Mouse (Mus musculus) forelimb bud, embryonic 11.5 days (tissue): ENCODE data around the gene Paqr7.

Experiments used
- DNase-seq: peaks from one replicate; pipeline ENCODE4 v3.0.0-alpha.2; 2012; ENCODE audit warnings: low read depth, low spot score

Gene Paqr7

GRCm38 (mm10) chr4:134496595-134497210, at the start of gene Paqr7:
TSS of gene Paqr7 (plus strand) at chr4:134496697.
- peak; percentile 32 for DNase-seq

GRCm38 (mm10) chr4:134447966-134448365, 48.5 kb upstream of the Paqr7 start:
- DNase-seq = no peak

DNA sequence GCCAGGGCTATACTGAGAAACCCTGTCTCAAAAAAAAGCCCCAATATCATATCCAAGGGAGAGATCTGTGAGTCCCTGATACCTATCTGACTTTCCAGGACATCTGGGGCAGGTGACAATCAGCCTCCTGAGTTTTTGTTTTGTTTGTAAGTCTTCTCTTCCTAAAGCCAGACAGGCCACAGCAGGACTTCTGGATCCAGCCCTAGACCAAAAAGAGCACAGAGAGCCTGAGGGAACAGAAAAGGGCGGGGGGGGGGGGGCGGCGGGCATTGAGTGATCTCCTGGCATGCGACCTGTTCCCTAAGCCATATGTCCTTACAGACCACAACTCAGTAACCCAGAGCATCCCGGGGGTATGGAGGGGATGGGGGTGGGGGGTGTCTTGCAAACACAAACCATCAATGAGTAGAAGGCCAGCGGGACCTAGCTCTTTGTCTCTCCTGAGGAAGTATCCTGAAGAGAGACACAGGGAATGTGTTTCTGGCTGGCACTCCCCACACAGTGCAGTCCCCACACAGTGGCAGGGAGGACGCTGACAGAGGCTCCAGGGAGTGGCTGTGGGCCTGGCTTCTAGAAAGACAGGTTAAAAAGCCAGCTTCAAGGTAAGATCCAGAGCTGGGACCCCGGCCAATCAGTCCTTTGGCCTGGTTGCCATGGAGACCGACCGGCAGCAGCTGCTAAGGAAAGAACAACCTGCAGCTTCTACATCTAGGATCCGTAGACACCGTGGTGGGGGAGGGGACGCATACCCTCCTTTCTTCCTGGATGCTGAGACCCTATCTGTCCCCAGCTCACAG, 46.7 kb upstream of the Paqr7 start:
- DNase-seq = peak; percentile 46

DNA sequence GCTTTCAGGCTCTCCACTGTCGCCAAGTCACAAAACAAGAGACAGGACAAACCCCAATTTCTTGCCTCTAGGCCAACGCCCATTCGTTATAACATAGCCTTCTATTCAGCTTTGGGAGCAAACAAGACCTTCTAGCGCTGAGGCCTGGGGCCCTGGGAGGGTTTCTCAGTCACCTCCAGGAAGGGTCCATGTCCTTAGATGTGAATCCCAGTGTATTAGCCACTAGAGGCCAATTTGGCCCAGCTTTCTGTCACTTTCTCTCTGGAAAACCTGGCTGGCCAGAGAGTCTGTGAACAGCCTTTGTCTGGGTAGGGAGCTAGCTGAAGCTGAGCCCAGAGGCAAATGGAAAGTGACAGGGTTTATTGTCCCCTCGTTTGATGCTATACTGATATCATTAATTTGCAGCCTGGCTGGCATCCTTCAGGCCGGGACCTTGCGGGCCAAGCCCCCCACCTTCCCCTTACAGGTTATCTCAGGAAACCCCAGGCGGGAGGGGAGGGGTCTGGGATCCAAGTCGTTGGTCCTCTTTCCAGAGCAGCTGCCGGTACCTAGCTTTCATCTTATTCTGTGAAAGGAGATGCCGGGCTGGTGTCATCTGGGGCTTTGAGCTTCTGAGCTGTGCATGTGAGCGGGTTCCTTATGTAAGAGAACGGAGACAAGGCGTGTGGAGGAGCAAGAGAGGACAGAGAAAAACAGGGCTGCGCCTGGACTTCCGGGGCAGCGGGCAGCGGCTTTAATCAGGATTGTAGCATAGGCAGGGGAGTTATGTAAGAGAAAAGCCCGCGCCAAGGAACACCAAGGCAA, 45.9 kb upstream of the Paqr7 start:
- DNase-seq = no peak

GRCm38 (mm10) chr4:134451484-134451883, 45.0 kb upstream of the Paqr7 start:
- no peak for DNase-seq

- DNase-seq = no peak
Measured at GRCm38 (mm10) chr4:134453619-134454400, 42.7 kb upstream of the Paqr7 start.

DNA sequence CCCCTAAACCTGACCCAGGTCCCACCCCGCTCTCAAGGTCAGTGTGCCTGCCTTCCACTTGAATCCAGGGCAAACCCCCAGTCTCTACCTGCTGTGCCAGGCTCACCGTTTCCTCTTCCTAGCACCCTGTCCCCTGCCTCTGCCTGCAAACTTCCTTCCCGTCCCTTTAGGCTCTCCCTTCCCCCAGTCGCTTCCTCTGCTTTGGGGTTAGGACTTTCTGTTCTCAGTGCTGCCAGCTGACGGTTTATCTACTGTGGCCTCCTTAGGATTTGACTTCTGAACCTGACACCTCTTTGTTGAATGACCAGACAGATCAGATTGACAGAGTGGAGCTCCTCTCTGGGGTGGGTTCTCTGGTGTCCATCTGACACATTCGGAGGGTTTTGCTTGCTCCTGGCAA, 41.2 kb upstream of the Paqr7 start:
- DNase-seq = no peak

DNA sequence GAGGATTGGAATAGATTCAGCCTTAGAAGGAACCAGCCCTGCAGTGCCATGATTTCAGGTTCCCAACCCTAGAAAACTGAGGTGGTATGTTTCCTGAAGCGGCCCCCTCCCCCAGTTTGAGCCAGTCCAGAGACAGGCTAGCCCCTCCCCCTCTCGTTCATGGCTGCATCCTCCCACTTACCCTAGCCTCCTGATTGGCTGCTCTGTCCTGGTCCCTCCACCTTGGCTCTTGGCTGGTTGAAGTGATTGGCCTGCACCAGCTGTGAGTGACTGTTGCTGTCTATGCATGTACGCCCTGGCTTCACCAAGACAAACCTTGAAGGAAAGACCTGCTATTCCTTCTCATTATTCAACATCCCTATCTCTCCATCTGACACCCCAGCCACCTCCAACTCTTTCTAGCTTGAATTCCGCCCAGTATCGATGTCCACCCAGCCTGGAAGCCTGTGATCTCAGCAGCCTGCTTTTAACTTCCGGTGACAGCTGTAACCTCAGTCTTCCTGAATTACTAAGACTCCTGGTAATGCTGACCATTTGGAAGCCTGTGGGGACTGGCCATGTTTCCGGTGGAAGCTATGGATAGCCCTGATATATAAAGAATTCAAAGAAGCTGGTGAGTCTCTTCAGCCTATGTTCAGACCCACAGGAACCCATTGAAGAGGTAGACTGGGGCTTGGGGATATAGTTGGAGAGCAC, 39.2 kb upstream of the Paqr7 start:
- DNase-seq = peak; percentile 45

DNA sequence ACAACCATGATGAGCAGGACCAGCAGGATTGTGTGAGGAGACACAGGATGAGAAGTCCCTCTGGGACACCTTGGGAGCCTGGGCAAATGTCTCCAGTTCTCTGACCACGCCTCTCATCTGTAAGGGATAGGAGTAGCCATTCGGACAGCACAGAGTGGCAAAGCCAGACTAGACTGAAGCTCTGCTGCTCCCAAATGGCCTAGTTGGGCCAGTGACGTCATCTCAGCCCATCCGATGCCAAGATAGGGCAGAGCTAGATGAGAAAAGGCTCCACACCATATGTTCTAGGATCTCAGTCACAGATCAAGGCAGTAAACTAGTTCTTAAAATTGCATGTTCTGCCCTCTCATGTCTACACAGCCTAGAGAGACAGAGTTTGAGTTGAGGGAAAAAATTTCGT, 37.6 kb upstream of the Paqr7 start:
- no peak for DNase-seq

DNA sequence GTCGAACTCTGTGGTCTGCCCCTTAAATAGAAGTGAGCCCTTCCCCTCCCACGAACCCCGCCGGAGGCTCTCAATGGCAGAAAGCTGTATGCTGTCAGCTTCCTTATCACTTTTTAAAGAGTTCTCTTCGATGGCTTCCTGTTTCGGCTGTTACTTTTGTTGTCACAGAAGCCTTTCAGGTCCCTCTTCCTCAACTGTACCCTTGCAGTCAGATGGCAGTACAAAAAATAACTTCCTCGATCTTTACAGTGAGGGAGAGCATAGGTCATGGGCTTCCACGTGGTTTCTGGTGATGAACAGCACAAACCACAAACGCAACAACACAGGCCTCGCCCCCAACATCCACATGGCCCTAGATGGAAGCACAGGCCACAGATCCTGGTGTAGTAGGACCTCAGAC, 36.2 kb upstream of the Paqr7 start:
- DNase-seq = no peak

DNA sequence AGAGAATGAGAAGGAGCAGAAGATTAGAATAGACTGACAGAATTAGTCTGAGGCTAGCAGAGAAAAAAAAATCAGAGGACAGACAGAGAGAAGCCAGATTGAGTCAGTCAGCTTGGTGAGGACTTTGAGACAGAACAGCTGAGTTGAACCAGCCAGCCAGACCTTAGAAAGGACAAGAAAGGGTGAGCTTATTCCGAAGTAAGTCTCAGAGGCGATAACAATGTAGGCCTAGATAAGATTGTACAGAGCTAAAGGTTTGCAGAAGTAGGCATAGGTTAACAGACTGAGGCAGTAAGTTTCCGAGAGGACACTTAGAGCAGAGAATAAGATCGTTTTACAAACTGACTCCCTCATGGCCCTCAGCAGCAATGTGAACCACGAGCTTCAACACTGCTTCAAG, 35.2 kb upstream of the Paqr7 start:
- no peak for DNase-seq

DNA sequence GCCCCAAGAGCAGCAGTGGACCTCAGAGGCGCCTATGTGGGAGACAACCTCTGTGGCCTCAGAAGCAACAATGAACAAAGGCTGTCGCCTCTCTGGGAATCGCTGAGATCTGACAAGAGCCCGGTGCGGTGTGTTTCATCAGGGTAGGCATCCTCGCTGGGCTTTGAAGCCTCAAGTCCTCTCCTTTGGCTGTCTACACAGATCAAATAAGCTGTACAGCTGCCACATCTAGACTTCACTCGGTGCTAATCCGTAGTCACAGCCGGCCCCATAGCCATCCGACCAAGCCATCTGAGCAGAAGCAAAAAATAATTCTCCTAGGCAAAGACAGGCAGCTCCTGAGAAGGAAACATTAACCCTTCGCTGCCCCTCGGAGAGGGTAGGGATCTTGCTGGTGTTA, 30.7 kb upstream of the Paqr7 start:
- DNase-seq = no peak

- DNase-seq = no peak
Measured at GRCm38 (mm10) chr4:134466381-134467262, 29.9 kb upstream of the Paqr7 start.

- DNase-seq = no peak
Measured at GRCm38 (mm10) chr4:134467435-134468214, 28.9 kb upstream of the Paqr7 start.

GRCm38 (mm10) chr4:134468215-134468575, 28.3 kb upstream of the Paqr7 start, which contains the start of gene Stmn1:
TSS of gene Stmn1 (plus strand) at chr4:134468320.
- DNase-seq = peak; percentile 94

GRCm38 (mm10) chr4:134468578-134469266, 27.8 kb upstream of the Paqr7 start:
- DNase-seq = peak; percentile 88

GRCm38 (mm10) chr4:134469341-134469796, 27.1 kb upstream of the Paqr7 start:
- no peak for DNase-seq

GRCm38 (mm10) chr4:134469985-134470384, 26.5 kb upstream of the Paqr7 start:
- no peak for DNase-seq

DNA sequence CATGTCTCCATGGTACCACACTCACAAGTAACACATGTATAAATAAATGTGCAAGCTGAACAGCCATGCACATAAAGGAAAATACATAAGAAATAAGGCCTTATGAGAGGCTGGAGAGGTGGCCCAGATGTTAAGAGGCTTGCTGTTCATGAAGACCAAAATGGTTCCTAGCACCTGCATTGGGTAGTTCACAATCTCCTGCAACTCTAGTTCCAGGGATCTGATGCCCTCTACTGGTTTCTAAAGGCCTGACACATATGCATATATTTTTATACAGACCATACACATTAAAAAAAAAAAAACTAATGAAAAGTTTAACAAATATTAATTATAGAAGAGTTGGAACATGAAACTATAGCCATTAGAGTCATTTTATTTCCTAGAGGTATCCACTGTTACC, 25.0 kb upstream of the Paqr7 start:
- DNase-seq = no peak
